Mouse (Mus musculus) ES-CJ7 (cell line): ENCODE measurements around the gene Ccnk.

Experiments used
- DNase-seq: peaks from one replicate; pipeline ENCODE4 v3.0.0; 2011; ENCODE audit warnings: low read depth, low spot score

Gene Ccnk

GRCm38 (mm10) chr12:108245579-108245978, 66.2 kb downstream of the Ccnk start:
- no peak for DNase-seq

DNA sequence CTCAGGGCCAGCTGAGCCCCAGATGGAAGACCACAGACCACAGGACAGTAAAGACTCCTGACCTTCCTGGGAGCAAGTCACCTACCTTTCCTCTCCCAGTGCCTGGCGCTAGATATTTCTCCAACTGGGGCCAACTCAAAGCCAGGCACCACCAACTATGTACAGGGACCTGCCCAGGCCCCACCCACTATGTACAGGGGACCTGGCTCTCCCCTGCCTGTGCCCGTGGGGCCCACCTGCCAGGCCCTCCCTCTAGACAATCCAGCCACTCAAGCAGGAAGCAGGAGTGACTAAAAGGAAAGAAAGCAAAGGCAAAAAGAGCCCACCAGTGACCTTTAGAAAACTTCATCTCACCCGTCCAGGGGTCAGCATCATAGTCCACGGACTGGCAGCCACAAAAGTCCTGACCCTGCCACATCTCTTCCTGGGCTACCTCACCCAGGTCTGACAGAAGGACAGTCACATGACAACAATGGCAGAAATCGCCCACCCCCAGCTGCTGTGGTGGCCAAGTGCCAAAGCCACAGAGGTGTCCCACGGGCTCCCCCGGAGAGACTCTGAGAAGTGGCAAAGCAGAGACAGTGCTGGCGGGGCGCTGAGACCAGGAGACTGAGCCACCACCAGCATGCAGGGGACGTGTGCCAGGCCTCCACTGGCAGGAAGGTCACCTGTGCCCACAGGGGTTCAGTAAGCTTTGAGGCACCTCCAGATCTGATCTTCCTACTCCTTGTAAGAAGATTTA, 67.6 kb downstream of the Ccnk start:
- DNase-seq: no peak

DNA sequence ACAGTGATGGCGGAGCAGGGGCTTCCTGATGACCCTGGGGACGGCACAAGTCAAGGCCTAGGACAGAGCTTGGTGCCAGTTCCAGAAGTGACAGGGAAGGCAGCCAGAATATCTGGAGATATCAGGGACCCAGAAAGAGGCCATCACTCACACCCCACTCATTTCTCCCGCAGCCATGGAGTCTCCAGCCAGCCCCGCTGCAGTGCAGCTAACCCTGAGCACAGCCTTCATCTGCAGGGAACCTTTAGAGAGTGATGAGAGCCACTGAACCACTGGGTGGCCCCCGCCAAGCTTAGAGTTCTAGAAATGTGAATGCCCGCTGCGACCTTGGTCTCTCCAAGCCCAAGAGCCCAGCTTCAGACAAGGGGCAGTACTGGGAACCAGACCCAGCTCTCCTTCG, 69.6 kb downstream of the Ccnk start:
- no peak for DNase-seq

GRCm38 (mm10) chr12:108249522-108249921, 70.1 kb downstream of the Ccnk start:
- DNase-seq: no peak

DNA sequence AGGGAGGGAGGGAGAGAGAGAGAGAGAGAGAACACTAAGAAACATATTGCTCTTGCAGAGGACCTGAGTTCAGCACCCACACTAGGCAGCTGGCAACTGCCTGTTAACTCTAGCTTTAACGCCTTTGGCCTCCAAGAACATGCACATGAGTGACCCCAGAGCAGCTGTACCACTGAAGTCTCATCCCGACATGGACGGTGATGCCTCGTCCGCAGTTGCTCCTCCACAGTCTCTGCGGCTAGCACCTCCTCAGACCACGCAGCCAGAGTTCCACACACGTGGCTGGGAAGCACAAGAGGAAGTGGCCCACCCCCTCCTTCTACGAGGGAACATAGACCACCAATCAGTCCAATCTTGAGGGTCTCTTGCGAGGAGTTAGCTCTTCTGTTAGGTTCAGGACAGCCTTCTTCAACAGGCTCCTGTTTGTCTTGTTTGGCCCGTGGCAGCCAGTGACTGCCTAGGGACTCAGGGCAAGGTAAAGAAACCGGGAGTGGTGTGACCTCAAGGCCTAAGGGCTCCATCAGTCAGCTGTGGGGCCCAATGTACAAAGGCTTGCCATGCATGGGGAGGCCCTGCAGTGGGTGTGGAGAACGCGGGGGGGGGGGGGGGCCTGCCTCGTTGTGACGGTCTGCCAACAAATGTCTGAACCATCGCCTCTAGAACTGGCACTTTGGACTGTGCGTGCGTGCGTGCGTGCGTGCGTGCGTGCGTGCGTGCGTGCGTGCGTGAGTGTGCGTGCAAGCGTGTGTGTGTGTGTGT, 71.8 kb downstream of the Ccnk start:
- DNase-seq: no peak

DNA sequence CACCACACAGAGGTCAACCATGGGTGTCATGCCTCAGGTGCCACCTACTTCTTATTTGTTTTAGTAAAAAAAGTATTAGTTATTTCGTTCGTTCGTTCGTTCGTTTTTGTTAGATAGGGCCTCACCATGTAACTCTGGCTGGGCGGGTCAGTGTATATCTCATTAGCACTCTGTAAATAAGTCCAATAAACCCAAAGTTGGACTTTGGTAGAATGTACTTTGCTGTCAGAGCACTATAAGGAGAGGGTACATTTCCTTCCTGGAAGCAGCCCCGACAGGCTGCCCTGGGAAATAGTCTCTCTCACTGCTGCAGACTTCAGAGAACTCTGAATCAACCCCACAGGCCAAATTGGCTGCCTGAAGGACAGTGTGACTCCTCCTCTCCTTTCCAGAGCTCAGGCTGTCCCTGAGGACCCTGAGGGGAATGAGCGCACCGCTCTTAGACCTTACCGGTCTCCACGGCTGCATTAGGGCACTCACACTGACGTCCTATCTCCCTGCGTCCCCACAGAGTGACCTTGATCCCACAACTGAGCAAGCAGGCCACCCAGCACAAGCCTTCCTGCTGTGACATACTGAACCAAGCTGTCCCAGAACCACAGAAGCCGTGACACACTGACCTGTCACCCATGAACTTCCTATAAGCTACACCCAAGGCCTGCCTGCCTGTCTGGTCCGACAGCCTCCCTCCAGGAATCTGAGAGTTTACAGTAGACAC, 72.6 kb downstream of the Ccnk start:
- DNase-seq: no peak
